Mouse (Mus musculus) heart, embryonic 11.5 days (tissue): ENCODE measurements around the gene Inpp4a. TPM values are rescaled to one million over a fixed set of nuclear protein-coding genes. Genes with fewer than 3 reads are reported as not detected.

Source experiments
- ATAC-seq: fragments of 200-750 bp; cut with Nextera tagmentation; replicated peaks from 2 replicates; pipeline ENCODE4 v1.8.0; 2017; ENCODE audit warnings: moderate library complexity; ENCODE audit not compliant: insufficient number of reproducible peaks, low FRiP score, low TSS enrichment
- H3K27ac ChIP-seq: fragments of 300-500 bp; sonication (generic); 2 replicates; pipeline ENCODE4 v1.5.1; 2014; ENCODE audit warnings: mild to moderate bottlenecking, low read depth, low read length
- H3K27me3 ChIP-seq: fragments of 300-500 bp; sonication (generic); 2 replicates; pipeline ENCODE4 v1.6.1; 2014; ENCODE audit warnings: mild to moderate bottlenecking, low read length, mixed read lengths; ENCODE audit not compliant: control insufficient read depth, insufficient read depth
- H3K36me3 ChIP-seq: fragments of 300-500 bp; sonication (generic); 2 replicates; pipeline ENCODE4 v1.6.1; 2014; ENCODE audit warnings: mild to moderate bottlenecking, low read length, moderate library complexity, mixed read lengths; ENCODE audit not compliant: control insufficient read depth, insufficient read depth
- H3K4me1 ChIP-seq: fragments of 300-500 bp; sonication (generic); 2 replicates; pipeline ENCODE4 v1.6.1; 2014; ENCODE audit warnings: low read length; ENCODE audit not compliant: control insufficient read depth, insufficient read depth
- H3K4me2 ChIP-seq: fragments of 300-500 bp; sonication (generic); 2 replicates; pipeline ENCODE4 v1.6.1; 2014; ENCODE audit warnings: mild to moderate bottlenecking, moderate library complexity
- H3K4me3 ChIP-seq: fragments of 300-500 bp; sonication (generic); 2 replicates; pipeline ENCODE4 v1.5.1; 2014; ENCODE audit warnings: low read depth, low read length
- H3K9ac ChIP-seq: fragments of 300-500 bp; sonication (generic); 2 replicates; pipeline ENCODE4 v1.6.1; 2014; ENCODE audit warnings: mild to moderate bottlenecking, low read depth, low read length, moderate library complexity
- H3K9me3 ChIP-seq: fragments of 300-500 bp; sonication (generic); replicated peaks from 2 replicates; pipeline ENCODE4 v1.6.1; 2016; ENCODE audit warnings: low read length; ENCODE audit not compliant: control insufficient read depth
- WGBS: fragments of 180-500 bp; shearing (Covaris S2); extraction: QIAGEN DNeasy Blood & Tissue Kit; methylation state at CpG from one replicate; pipeline ENCODE4 v1.1.7; 2014; ENCODE audit not compliant: insufficient replicate concordance; 5-methylcytosine and 5-hydroxymethylcytosine counted together
- polyA plus RNA-seq: library from polyadenylated mRNA; unstranded; fragments of >200 nt; fragmentation: Nextera tagmentation; extraction: Ambion mirVana; gene quantifications from 2 replicates; pipeline ENCODE4 v1.2.1, GENCODE M21; 2014

Inpp4a gene
- polyA plus RNA-seq, 1 experiment from 2014 or later, result 12.7 TPM

DNA sequence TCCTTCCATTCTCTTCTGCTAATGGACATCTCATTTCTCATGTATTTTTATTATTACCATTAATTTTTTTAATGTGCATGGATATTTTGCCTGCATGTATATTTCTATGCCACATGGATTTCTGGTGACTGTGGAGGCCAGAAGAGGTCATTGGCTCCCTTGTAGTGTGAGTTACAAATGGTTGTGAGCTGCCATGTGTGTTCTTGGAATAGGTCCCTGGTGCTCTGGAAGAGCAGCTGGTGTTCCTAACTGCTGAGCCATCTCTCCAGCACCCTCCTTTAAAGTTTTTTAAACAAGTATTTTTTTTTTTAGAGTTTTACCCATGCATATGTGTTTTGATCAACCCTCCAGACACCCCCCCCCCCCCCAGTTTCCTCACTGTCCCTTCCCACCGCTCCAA is 3.3 kb upstream of the Inpp4a start:
- no peaks in the 10 kb centered on the region for H3K36me3 ChIP-seq
- H3K9me3 ChIP-seq, result no peaks in the 10 kb centered on the region
- H3K4me1 ChIP-seq, result peaks cover 8% of the 10 kb centered on the region; the same call in 1 of the 2 replicates
- no peak for ATAC-seq
- H3K4me3 ChIP-seq, result no peak overlapping the region
- H3K4me2 ChIP-seq, result no peak overlapping the region
- no peaks in the 10 kb centered on the region for H3K27me3 ChIP-seq
- H3K27ac ChIP-seq, result no peak overlapping the region
- 45% methylated on average over 1 of the region's 1 CpGs for WGBS
- no peak overlapping the region for H3K9ac ChIP-seq

DNA sequence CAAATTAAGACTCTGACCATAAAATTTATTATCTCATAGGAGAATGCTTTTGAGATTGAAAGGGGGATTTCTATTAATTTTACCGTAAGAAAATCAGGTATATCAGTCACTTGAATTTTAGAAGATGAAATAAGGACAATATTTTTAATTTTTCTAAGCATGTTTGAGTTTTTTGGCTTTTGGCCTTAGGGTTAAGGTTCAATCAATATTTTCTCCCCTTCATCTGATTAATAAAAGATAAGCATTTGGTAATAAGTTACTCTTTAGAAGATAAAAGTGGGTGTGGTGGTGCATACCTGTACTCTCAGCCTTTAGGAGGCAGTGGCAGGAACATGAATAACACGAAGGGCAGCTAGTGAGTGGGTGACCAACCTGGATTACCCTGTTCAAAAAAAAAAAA is 761 bp upstream of the Inpp4a start:
- no peak overlapping the region for H3K4me2 ChIP-seq
- H3K4me3 ChIP-seq, result no peak overlapping the region
- H3K36me3 ChIP-seq, result no peaks in the 10 kb centered on the region
- H3K27ac ChIP-seq, result no peak overlapping the region
- H3K4me1 ChIP-seq, result peaks cover 10% of the 10 kb centered on the region
- H3K9ac ChIP-seq, result no peak overlapping the region
- no peak for ATAC-seq
- no peaks in the 10 kb centered on the region for H3K27me3 ChIP-seq
- H3K9me3 ChIP-seq, result no peaks in the 10 kb centered on the region
- WGBS, result 79% methylated on average over 2 of the region's 2 CpGs

DNA sequence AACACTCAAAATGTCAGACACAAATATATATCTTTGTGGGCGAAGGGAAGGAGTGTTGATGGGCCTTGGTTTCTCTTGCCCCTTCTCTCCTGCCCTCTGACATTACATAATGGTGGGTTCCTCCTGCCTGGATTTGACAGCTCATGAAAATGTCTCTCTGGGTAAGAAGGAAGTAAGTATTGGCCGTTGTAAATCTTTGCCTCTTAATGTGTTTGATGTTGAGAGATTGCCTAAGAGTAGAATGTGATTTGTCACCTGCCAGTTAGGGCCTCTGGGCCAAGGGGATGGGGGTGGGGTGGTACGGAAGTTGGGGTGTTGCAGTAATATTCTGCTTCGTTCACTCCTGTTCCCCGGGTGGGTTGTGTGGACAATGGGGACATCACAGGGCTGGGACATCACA is 985 bp downstream of the Inpp4a start:
- Histone ChIP-seq H3K27ac (no peak overlapping the region), H3K4me1 (peaks cover 10% of the 10 kb centered on the region), H3K4me2 (peak overlapping the region; percentile 83), H3K9ac (peak overlapping the region; percentile 84), H3K4me3 (peak overlapping the region; percentile 96), H3K36me3 (no peaks in the 10 kb centered on the region), H3K9me3 (no peaks in the 10 kb centered on the region), H3K27me3 (no peaks in the 10 kb centered on the region)
- 60% methylated on average over 5 of the region's 5 CpGs for whole genome bisulfite sequencing
- ATAC-seq, result no peak

DNA sequence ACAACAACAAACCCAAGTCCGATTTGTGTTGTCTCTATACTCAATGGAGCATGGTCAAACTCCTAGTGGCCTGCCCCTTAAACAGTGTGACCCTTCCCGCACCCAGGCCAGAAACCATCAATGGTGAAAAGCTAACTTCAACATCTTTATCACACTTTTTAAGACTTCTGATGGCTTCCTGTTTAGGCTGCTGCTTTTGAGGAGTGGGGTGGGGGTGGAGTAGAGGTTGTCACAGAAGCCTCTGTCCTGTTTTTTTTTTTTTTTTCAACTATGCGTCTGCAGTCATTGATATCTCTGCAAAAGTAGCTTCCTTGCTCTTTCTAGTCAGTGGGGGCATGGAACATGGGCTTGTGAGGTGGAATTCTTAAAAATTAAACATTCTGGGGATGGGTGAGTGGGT is 3.1 kb downstream of the Inpp4a start:
- Histone ChIP-seq H3K27ac (no peak overlapping the region), H3K36me3 (no peaks in the 10 kb centered on the region), H3K27me3 (no peaks in the 10 kb centered on the region), H3K4me1 (peaks cover 10% of the 10 kb centered on the region), H3K4me2 (no peak overlapping the region), H3K9me3 (no peaks in the 10 kb centered on the region), H3K4me3 (no peak overlapping the region), H3K9ac (no peak overlapping the region)
- 54% methylated on average over 3 of the region's 3 CpGs for WGBS
- no peak for ATAC-seq

DNA sequence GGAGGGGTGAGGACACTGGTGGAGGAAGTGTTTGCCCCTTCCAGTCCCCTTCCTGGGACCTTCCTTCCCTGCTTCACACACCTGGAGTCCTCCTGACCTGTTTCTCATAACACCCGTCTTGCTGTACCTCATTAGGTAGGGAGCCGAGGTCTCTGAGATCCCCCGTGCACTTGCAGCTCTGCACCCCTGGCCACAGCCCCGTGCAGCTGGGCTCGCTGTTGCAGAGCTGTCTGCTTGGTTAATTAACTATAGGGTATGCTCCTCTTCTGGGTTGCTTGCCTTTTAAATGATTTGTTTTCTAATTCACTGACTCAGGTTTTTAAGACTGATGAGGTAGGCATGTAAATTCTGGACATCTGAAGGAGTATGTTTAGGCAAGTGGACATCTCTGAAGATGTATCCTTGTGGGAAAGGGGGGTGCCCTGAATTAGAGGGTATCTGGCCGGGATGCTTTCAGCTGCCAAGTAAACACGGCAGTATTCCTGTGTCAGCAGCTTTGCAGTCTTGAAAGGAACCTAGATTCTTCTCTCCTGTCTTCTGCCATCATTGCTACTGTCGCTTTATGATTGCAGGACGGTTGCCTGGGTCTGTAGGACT is 6.1 kb downstream of the Inpp4a start:
- ATAC-seq, result no peak
- no peaks in the 10 kb centered on the region for H3K9me3 ChIP-seq
- no peak overlapping the region for H3K4me3 ChIP-seq
- WGBS, result 75% methylated on average over 9 of the region's 9 CpGs
- H3K4me1 ChIP-seq, result peaks cover 3% of the 10 kb centered on the region; the same call in 1 of the 2 replicates
- no peaks in the 10 kb centered on the region for H3K36me3 ChIP-seq
- no peaks in the 10 kb centered on the region for H3K27me3 ChIP-seq
- H3K27ac ChIP-seq, result no peak overlapping the region
- no peak overlapping the region for H3K4me2 ChIP-seq
- no peak overlapping the region for H3K9ac ChIP-seq

DNA sequence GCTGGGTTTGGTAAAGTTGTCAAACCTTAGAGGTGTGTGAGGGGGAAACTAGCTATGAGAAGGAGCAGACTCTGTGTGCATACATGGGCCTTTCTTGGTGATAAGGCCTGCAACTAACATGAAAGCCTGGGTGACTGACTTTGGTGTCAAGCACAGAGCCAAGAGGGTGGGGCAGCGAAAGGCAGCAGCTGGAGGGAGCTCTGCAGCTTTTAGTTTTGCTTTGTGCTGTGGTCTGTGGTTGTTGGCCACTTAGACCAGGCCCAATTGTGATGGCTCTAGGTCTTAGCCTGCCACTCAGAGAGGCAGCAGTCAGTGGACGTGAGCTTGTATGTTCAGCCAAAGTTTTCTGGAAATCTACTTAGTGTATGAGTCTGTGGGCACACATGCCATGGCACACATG is 7.9 kb downstream of the Inpp4a start:
- Histone ChIP-seq H3K4me2 (no peak overlapping the region), H3K27ac (no peak overlapping the region), H3K36me3 (no peaks in the 10 kb centered on the region), H3K9me3 (no peaks in the 10 kb centered on the region), H3K27me3 (no peaks in the 10 kb centered on the region), H3K4me3 (no peak overlapping the region), H3K4me1 (peaks cover 6% of the 10 kb centered on the region), H3K9ac (no peak overlapping the region)
- WGBS, result 91% methylated on average over 2 of the region's 2 CpGs
- ATAC-seq, result no peak

DNA sequence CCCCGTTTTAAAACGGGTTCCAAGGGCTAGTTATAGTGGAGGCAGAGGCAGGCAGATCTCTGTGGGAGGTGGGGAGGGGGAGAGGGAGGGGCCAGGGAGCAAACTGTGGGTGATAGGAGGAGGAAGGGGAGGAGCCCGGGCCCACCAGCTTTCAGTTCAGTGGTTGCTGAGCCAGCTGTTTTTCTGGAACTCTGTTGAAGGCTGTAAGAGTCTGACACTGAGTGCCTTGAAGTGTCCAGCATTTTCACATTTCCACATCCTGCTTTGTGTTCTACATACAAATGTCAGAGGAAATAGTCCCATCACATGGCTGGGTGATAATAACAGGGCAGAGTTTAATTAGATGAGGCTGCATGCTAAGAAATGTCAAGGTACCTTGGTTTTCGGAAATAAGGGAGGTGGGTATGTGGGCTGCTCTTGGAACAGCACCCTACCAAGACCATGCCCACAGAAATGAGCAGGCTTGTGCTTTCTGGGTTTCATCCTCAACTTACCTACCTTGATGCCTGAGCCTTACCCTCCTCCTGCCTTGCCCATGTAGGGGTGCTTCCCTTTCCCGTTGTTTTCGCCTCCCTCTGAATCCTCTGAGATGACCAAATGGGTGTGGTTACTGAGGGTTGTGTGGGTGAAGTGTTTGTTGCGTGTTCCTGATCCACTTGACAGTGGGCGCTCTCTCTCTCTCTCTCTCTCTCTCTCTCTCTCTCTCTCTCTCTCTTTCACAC is 8.5 kb downstream of the Inpp4a start:
- Histone ChIP-seq H3K4me3 (no peak overlapping the region), H3K27ac (no peak overlapping the region), H3K9ac (no peak overlapping the region), H3K4me2 (no peak overlapping the region), H3K4me1 (peaks cover 4% of the 10 kb centered on the region; the same call in 1 of the 2 replicates), H3K36me3 (no peaks in the 10 kb centered on the region), H3K27me3 (no peaks in the 10 kb centered on the region), H3K9me3 (no peaks in the 10 kb centered on the region)
- WGBS, result 79% methylated on average over 8 of the region's 8 CpGs
- no peak for ATAC-seq

DNA sequence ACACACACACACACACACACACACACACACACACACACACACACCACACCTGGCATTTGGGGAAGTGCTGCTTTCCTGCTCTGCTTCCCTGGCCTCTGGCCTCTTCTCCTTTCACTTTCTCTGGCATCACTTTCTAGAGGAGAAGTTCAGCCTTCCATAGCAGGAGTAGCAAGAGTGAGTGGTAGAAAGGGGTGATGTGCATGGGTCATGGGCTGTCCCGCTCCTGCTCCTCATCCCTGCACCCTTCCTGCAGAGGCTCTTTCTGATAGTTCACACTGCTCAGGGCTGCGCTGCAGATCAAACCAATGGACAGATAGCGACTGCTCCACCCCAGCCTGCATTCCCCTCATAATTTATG is 9.1 kb downstream of the Inpp4a start:
- H3K27ac ChIP-seq, result no peak overlapping the region
- H3K9ac ChIP-seq, result no peak overlapping the region
- no peak overlapping the region for H3K4me2 ChIP-seq
- no peak for ATAC-seq
- no peaks in the 10 kb centered on the region for H3K36me3 ChIP-seq
- WGBS, result 64% methylated on average over 3 of the region's 3 CpGs
- H3K4me3 ChIP-seq, result no peak overlapping the region
- no peaks in the 10 kb centered on the region for H3K27me3 ChIP-seq
- no peaks in the 10 kb centered on the region for H3K9me3 ChIP-seq
- H3K4me1 ChIP-seq, result peaks cover 4% of the 10 kb centered on the region; the same call in 1 of the 2 replicates
